Mouse (Mus musculus): ENCODE results near the gene Mapre3.

Mapre3 gene

GRCm38 (mm10) chr5:30814424-30815119 lies at the start of gene Mapre3:
Gene Mapre3 (plus strand): TSS chr5:30814641.
- peaks cover 11% of the 10 kb centered on the region for H3K27me3 ChIP-seq (ENCODE audit: insufficient read depth, low read length)
- H3K36me3 ChIP-seq (ENCODE audit: insufficient read depth, low read length): no peaks in the 10 kb centered on the region
- no peaks in the 10 kb centered on the region for H3K9me3 ChIP-seq (ENCODE audit: low read length)
- H3K4me3 ChIP-seq (replicated peaks; ENCODE audit: low read length): peak within 1 kb of the TSS; percentile 86
- peaks cover 19% of the 10 kb centered on the region for H3K4me1 ChIP-seq (replicated peaks; ENCODE audit: low read depth, low read length)
- no peak for TF ChIP-seq NANOG (IDR thresholded peaks at IDR 0.05; ENCODE audit: borderline replicate concordance, low read length)
- TF ChIP-seq CTCF (conservative IDR thresholded peaks at IDR 0.05; ENCODE audit: low read length): no peak
- TF ChIP-seq POU5F1 (IDR thresholded peaks at IDR 0.05; ENCODE audit: borderline replicate concordance, low read length): no peak

- H3K9me3 ChIP-seq (ENCODE audit: low read length): peaks cover 15% of the 10 kb centered on the region
- peaks cover 7% of the 10 kb centered on the region; the same call in 1 of the 2 replicates for H3K27me3 ChIP-seq (ENCODE audit: insufficient read depth, low read length)
- no peaks in the 10 kb centered on the region for H3K36me3 ChIP-seq (ENCODE audit: insufficient read depth, low read length)
- peaks cover 15% of the 10 kb centered on the region; the same call in 1 of the 2 replicates for H3K4me1 ChIP-seq (replicated peaks; ENCODE audit: low read depth, low read length)
- TF ChIP-seq POU5F1 (IDR thresholded peaks at IDR 0.05; ENCODE audit: borderline replicate concordance, low read length) (no peak), CTCF (conservative IDR thresholded peaks at IDR 0.05; ENCODE audit: low read length) (no peak), NANOG (IDR thresholded peaks at IDR 0.05; ENCODE audit: borderline replicate concordance, low read length) (no peak)
- H3K4me3 ChIP-seq (replicated peaks; ENCODE audit: low read length): no peak overlapping the region
Measured at GRCm38 (mm10) chr5:30765596-30766370, 48.7 kb upstream of the Mapre3 start.

- peaks cover 4% of the 10 kb centered on the region; the same call in 1 of the 2 replicates for H3K27me3 ChIP-seq (ENCODE audit: insufficient read depth, low read length)
- H3K4me1 ChIP-seq (replicated peaks; ENCODE audit: low read depth, low read length): peaks cover 9% of the 10 kb centered on the region; the same call in 1 of the 2 replicates
- TF ChIP-seq NANOG (IDR thresholded peaks at IDR 0.05; ENCODE audit: borderline replicate concordance, low read length) (no peak), POU5F1 (IDR thresholded peaks at IDR 0.05; ENCODE audit: borderline replicate concordance, low read length) (no peak), CTCF (conservative IDR thresholded peaks at IDR 0.05; ENCODE audit: low read length) (no peak)
- H3K36me3 ChIP-seq (ENCODE audit: insufficient read depth, low read length): no peaks in the 10 kb centered on the region
- H3K9me3 ChIP-seq (ENCODE audit: low read length): peaks cover 15% of the 10 kb centered on the region
- no peak overlapping the region for H3K4me3 ChIP-seq (replicated peaks; ENCODE audit: low read length)
Measured at GRCm38 (mm10) chr5:30768082-30768481, 46.4 kb upstream of the Mapre3 start.

- Histone ChIP-seq H3K4me3 (replicated peaks; ENCODE audit: low read length) (no peak overlapping the region), H3K27me3 (ENCODE audit: insufficient read depth, low read length) (peaks cover 5% of the 10 kb centered on the region), H3K4me1 (replicated peaks; ENCODE audit: low read depth, low read length) (peaks cover 5% of the 10 kb centered on the region; the same call in 1 of the 2 replicates), H3K36me3 (ENCODE audit: insufficient read depth, low read length) (no peaks in the 10 kb centered on the region), H3K9me3 (ENCODE audit: low read length) (peaks cover 15% of the 10 kb centered on the region)
- TF ChIP-seq POU5F1 (IDR thresholded peaks at IDR 0.05; ENCODE audit: borderline replicate concordance, low read length): no peak
- no peak for TF ChIP-seq CTCF (conservative IDR thresholded peaks at IDR 0.05; ENCODE audit: low read length)
Measured at GRCm38 (mm10) chr5:30768598-30768997, 45.8 kb upstream of the Mapre3 start.

- no peak for TF ChIP-seq NANOG (IDR thresholded peaks at IDR 0.05; ENCODE audit: borderline replicate concordance, low read length)
- no peak for TF ChIP-seq CTCF (conservative IDR thresholded peaks at IDR 0.05; ENCODE audit: low read length)
- TF ChIP-seq POU5F1 (IDR thresholded peaks at IDR 0.05; ENCODE audit: borderline replicate concordance, low read length): no peak
- Histone ChIP-seq H3K4me3 (replicated peaks; ENCODE audit: low read length) (no peak overlapping the region), H3K4me1 (replicated peaks; ENCODE audit: low read depth, low read length) (peaks cover 5% of the 10 kb centered on the region; the same call in 1 of the 2 replicates), H3K27me3 (ENCODE audit: insufficient read depth, low read length) (peaks cover 10% of the 10 kb centered on the region), H3K9me3 (ENCODE audit: low read length) (peaks cover 15% of the 10 kb centered on the region), H3K36me3 (ENCODE audit: insufficient read depth, low read length) (no peaks in the 10 kb centered on the region)
Measured at GRCm38 (mm10) chr5:30769075-30769474, 45.4 kb upstream of the Mapre3 start.

- Histone ChIP-seq H3K4me3 (replicated peaks; ENCODE audit: low read length) (peak overlapping the region; percentile 62), H3K9me3 (ENCODE audit: low read length) (no peaks in the 10 kb centered on the region), H3K27me3 (ENCODE audit: insufficient read depth, low read length) (peaks cover 14% of the 10 kb centered on the region), H3K4me1 (replicated peaks; ENCODE audit: low read depth, low read length) (peaks cover 8% of the 10 kb centered on the region), H3K36me3 (ENCODE audit: insufficient read depth, low read length) (no peaks in the 10 kb centered on the region)
- TF ChIP-seq CTCF (conservative IDR thresholded peaks at IDR 0.05; ENCODE audit: low read length) (peak; percentile 57), NANOG (IDR thresholded peaks at IDR 0.05; ENCODE audit: borderline replicate concordance, low read length) (no peak)
Measured at GRCm38 (mm10) chr5:30774601-30775371, 39.7 kb upstream of the Mapre3 start.

GRCm38 (mm10) chr5:30780699-30781098 lies 33.7 kb upstream of the Mapre3 start:
- no peaks in the 10 kb centered on the region for H3K9me3 ChIP-seq (ENCODE audit: low read length)
- no peaks in the 10 kb centered on the region; the same call in 1 of the 2 replicates for H3K4me1 ChIP-seq (replicated peaks; ENCODE audit: low read depth, low read length)
- peaks cover 6% of the 10 kb centered on the region; the same call in 1 of the 2 replicates for H3K36me3 ChIP-seq (ENCODE audit: insufficient read depth, low read length)
- H3K4me3 ChIP-seq (replicated peaks; ENCODE audit: low read length): no peak overlapping the region
- no peaks in the 10 kb centered on the region; the same call in 1 of the 2 replicates for H3K27me3 ChIP-seq (ENCODE audit: insufficient read depth, low read length)
- TF ChIP-seq POU5F1 (IDR thresholded peaks at IDR 0.05; ENCODE audit: borderline replicate concordance, low read length) (no peak), NANOG (IDR thresholded peaks at IDR 0.05; ENCODE audit: borderline replicate concordance, low read length) (no peak), CTCF (conservative IDR thresholded peaks at IDR 0.05; ENCODE audit: low read length) (no peak)

- TF ChIP-seq POU5F1 (IDR thresholded peaks at IDR 0.05; ENCODE audit: borderline replicate concordance, low read length): no peak
- H3K9me3 ChIP-seq (ENCODE audit: low read length): no peaks in the 10 kb centered on the region
- no peaks in the 10 kb centered on the region; the same call in 1 of the 2 replicates for H3K4me1 ChIP-seq (replicated peaks; ENCODE audit: low read depth, low read length)
- H3K27me3 ChIP-seq (ENCODE audit: insufficient read depth, low read length): no peaks in the 10 kb centered on the region; the same call in 1 of the 2 replicates
- no peak overlapping the region for H3K4me3 ChIP-seq (replicated peaks; ENCODE audit: low read length)
- H3K36me3 ChIP-seq (ENCODE audit: insufficient read depth, low read length): peaks cover 6% of the 10 kb centered on the region; the same call in 1 of the 2 replicates
Measured at GRCm38 (mm10) chr5:30781147-30781546, 33.3 kb upstream of the Mapre3 start.

Measured in E14TG2a.4 (cell line).